Mouse (Mus musculus) C2C12 (cell line): ENCODE measurements around the gene Dcbld1. TPM values are rescaled to one million over a fixed set of nuclear protein-coding genes. Genes with fewer than 3 reads are reported as not detected.

ENCODE experiments used
- H3K27me3 ChIP-seq: one replicate; pipeline ENCODE4 v1.6.1; 2011; ENCODE audit not compliant: control insufficient read depth, insufficient read depth, insufficient read length
- H3K36me3 ChIP-seq: one replicate; pipeline ENCODE4 v1.6.1; 2011; ENCODE audit not compliant: control insufficient read depth, insufficient read depth
- H3K4me3 ChIP-seq: one replicate; pipeline ENCODE4 v1.5.1; 2011; ENCODE audit warnings: mild to moderate bottlenecking, control low read depth; ENCODE audit not compliant: poor library complexity, insufficient read depth, severe bottlenecking
- H3K79me2 ChIP-seq: one replicate; pipeline ENCODE4 v1.6.1; 2011; ENCODE audit not compliant: control insufficient read depth, insufficient read depth
- H3K79me3 ChIP-seq: one replicate; pipeline ENCODE4 v1.6.1; 2011; ENCODE audit warnings: low read depth, control low read depth
- H3ac ChIP-seq: one replicate; pipeline ENCODE3; 2011; ENCODE audit warnings: low read depth; ENCODE audit not compliant: control insufficient read depth, insufficient read length
- CEBPB ChIP-seq: IDR thresholded peaks from one replicate; pipeline ENCODE4 v1.6.1; 2011; ENCODE audit warnings: low read depth, mild to moderate bottlenecking, control low read depth, moderate library complexity
- CTCF ChIP-seq: IDR thresholded peaks from one replicate; pipeline ENCODE4 v1.5.1; 2011; ENCODE audit not compliant: control insufficient read depth, insufficient read depth, insufficient read length
- FOSL1 ChIP-seq: IDR thresholded peaks from one replicate; pipeline ENCODE4 v1.8.0; 2011; ENCODE audit warnings: mild to moderate bottlenecking, low read length; ENCODE audit not compliant: poor library complexity, insufficient read depth, severe bottlenecking
- MAX ChIP-seq: IDR thresholded peaks from one replicate; pipeline ENCODE4 v1.6.1; 2011; ENCODE audit warnings: mild to moderate bottlenecking, control low read depth
- MYOD1 ChIP-seq: IDR thresholded peaks from one replicate; pipeline ENCODE4 v1.6.1; 2011; ENCODE audit warnings: low read depth; ENCODE audit not compliant: control insufficient read depth, insufficient read length
- MYOG ChIP-seq: IDR thresholded peaks from one replicate; pipeline ENCODE4 v1.6.1; 2011; ENCODE audit not compliant: control insufficient read depth, insufficient read length; ENCODE audit errors: extremely low read depth
- USF1 ChIP-seq: IDR thresholded peaks from one replicate; pipeline ENCODE4 v1.6.1; 2011; ENCODE audit warnings: low read depth, mild to moderate bottlenecking, control low read depth, moderate library complexity
- polyA plus RNA-seq: library from polyadenylated mRNA; unstranded; fragments of >200 nt; fragmentation: generic; extraction: Trizol; gene quantifications from one replicate; pipeline ENCODE4 v1.2.1, GENCODE M21; 2012; ENCODE audit warnings: missing spikeins

Dcbld1 gene
- polyA plus RNA-seq, 1 experiment, result 5.6 TPM

GRCm38 (mm10) chr10:52278866-52279265 is 45.4 kb downstream of the Dcbld1 start:
- H3K4me3 ChIP-seq, result no peak overlapping the region
- H3K79me3 ChIP-seq, result no peaks in the 10 kb centered on the region
- no peaks in the 10 kb centered on the region for H3K36me3 ChIP-seq
- no peaks in the 10 kb centered on the region for H3K79me2 ChIP-seq
- H3ac ChIP-seq, result no peak overlapping the region
- TF ChIP-seq MYOG, result no peak
- no peak for TF ChIP-seq FOSL1
- TF ChIP-seq USF1, result no peak
- no peak for TF ChIP-seq CTCF
- no peak for TF ChIP-seq MYOD1
- no peak for TF ChIP-seq CEBPB
- TF ChIP-seq MAX, result no peak
- no peaks in the 10 kb centered on the region for H3K27me3 ChIP-seq

GRCm38 (mm10) chr10:52279876-52280275 is 46.5 kb downstream of the Dcbld1 start:
- no peaks in the 10 kb centered on the region for H3K27me3 ChIP-seq
- no peaks in the 10 kb centered on the region for H3K79me2 ChIP-seq
- no peaks in the 10 kb centered on the region for H3K36me3 ChIP-seq
- TF ChIP-seq MAX, result no peak
- TF ChIP-seq FOSL1, result no peak
- no peak overlapping the region for H3K4me3 ChIP-seq
- H3K79me3 ChIP-seq, result no peaks in the 10 kb centered on the region
- H3ac ChIP-seq, result no peak overlapping the region

- TF ChIP-seq MYOD1 (no peak), MYOG (no peak)
- no peak overlapping the region for H3ac ChIP-seq
- no peaks in the 10 kb centered on the region for H3K27me3 ChIP-seq
- no peaks in the 10 kb centered on the region for H3K79me3 ChIP-seq
- no peaks in the 10 kb centered on the region for H3K79me2 ChIP-seq
- H3K36me3 ChIP-seq, result no peaks in the 10 kb centered on the region
- H3K4me3 ChIP-seq, result no peak overlapping the region
Observed at GRCm38 (mm10) chr10:52280623-52281022, 47.2 kb downstream of the Dcbld1 start.

- H3K79me3 ChIP-seq, result no peaks in the 10 kb centered on the region
- no peak for TF ChIP-seq USF1
- no peak for TF ChIP-seq CTCF
- TF ChIP-seq MYOD1, result no peak
- no peak for TF ChIP-seq MYOG
- no peak for TF ChIP-seq FOSL1
- no peak for TF ChIP-seq CEBPB
- TF ChIP-seq MAX, result no peak
- H3K27me3 ChIP-seq, result no peaks in the 10 kb centered on the region
- H3K4me3 ChIP-seq, result no peak overlapping the region
- no peaks in the 10 kb centered on the region for H3K36me3 ChIP-seq
- H3K79me2 ChIP-seq, result no peaks in the 10 kb centered on the region
- no peak overlapping the region for H3ac ChIP-seq
Observed at GRCm38 (mm10) chr10:52281337-52281736, 47.9 kb downstream of the Dcbld1 start.

- no peaks in the 10 kb centered on the region for H3K27me3 ChIP-seq
- H3K79me3 ChIP-seq, result no peaks in the 10 kb centered on the region
- no peak overlapping the region for H3K4me3 ChIP-seq
- no peaks in the 10 kb centered on the region for H3K36me3 ChIP-seq
- H3K79me2 ChIP-seq, result no peaks in the 10 kb centered on the region
- H3ac ChIP-seq, result no peak overlapping the region
- TF ChIP-seq USF1 (no peak), MYOG (no peak), CTCF (no peak), MAX (no peak), MYOD1 (no peak)
Observed at GRCm38 (mm10) chr10:52284578-52284977, 51.2 kb downstream of the Dcbld1 start.

GRCm38 (mm10) chr10:52287852-52288533 is 54.6 kb downstream of the Dcbld1 start:
- peaks cover 8% of the 10 kb centered on the region for H3K36me3 ChIP-seq
- H3K27me3 ChIP-seq, result no peaks in the 10 kb centered on the region
- H3K4me3 ChIP-seq, result no peak overlapping the region
- no peaks in the 10 kb centered on the region for H3K79me2 ChIP-seq
- H3ac ChIP-seq, result no peak overlapping the region
- no peak for TF ChIP-seq FOSL1
- no peak for TF ChIP-seq MYOD1
- no peak for TF ChIP-seq MAX
- no peak for TF ChIP-seq USF1
- TF ChIP-seq CTCF, result no peak
- TF ChIP-seq CEBPB, result no peak
- no peak for TF ChIP-seq MYOG
- no peaks in the 10 kb centered on the region for H3K79me3 ChIP-seq
